Mouse (Mus musculus) kidney, postnatal 4 days (tissue): ENCODE measurements around the gene Myh7b.
A peak's percentile ranks its signal among the peaks of the same experiment; 100 is the strongest.

Source experiments
- DNase-seq, 2 experiments: peaks; one replicate each; pipeline ENCODE4 v3.0.0; 2021; ENCODE audit warnings: mixed read lengths in 2 of 2

The Myh7b gene

GRCm38 (mm10) chr2:155635961-155636360 is 24.9 kb downstream of the Myh7b start:
- DNase-seq: no peak

- DNase-seq: no peak
Measured at GRCm38 (mm10) chr2:155636881-155637280, 25.9 kb downstream of the Myh7b start.

GRCm38 (mm10) chr2:155637411-155637810 is 26.4 kb downstream of the Myh7b start:
- no peak for DNase-seq

GRCm38 (mm10) chr2:155640656-155641055 is 29.6 kb downstream of the Myh7b start:
- no peak for DNase-seq

- DNase-seq: peak; percentile 39 to 62
Measured at GRCm38 (mm10) chr2:155641540-155642472, 30.8 kb downstream of the Myh7b start.

GRCm38 (mm10) chr2:155645746-155646145 is 34.7 kb downstream of the Myh7b start:
- no peak for DNase-seq

- no peak for DNase-seq
Measured at GRCm38 (mm10) chr2:155652618-155653017, 41.6 kb downstream of the Myh7b start.

- DNase-seq: no peak
Measured at GRCm38 (mm10) chr2:155655759-155656372, 44.9 kb downstream of the Myh7b start.

GRCm38 (mm10) chr2:155662390-155662789 is 51.4 kb downstream of the Myh7b start:
- DNase-seq: no peak

- peak; percentile 66 to 68 for DNase-seq
Measured at GRCm38 (mm10) chr2:155663097-155663496, 52.1 kb downstream of the Myh7b start.

GRCm38 (mm10) chr2:155663910-155664460 is 53.0 kb downstream of the Myh7b start:
- DNase-seq: no peak

- no peak for DNase-seq
Measured at GRCm38 (mm10) chr2:155667881-155668280, 56.9 kb downstream of the Myh7b start.

GRCm38 (mm10) chr2:155668461-155668860 is 57.4 kb downstream of the Myh7b start:
- DNase-seq: peak; percentile 51 to 53

- DNase-seq: peak; percentile 20 to 33
Measured at GRCm38 (mm10) chr2:155671236-155671635, 60.2 kb downstream of the Myh7b start.

- DNase-seq: peak; percentile 79 to 80
Measured at GRCm38 (mm10) chr2:155673546-155673945, 62.5 kb downstream of the Myh7b start.

- DNase-seq: no peak
Measured at GRCm38 (mm10) chr2:155675118-155675517, 64.1 kb downstream of the Myh7b start.

- DNase-seq: no peak
Measured at GRCm38 (mm10) chr2:155679586-155680110, 68.6 kb downstream of the Myh7b start.

- DNase-seq: no peak
Measured at GRCm38 (mm10) chr2:155680591-155680990, 69.6 kb downstream of the Myh7b start.

GRCm38 (mm10) chr2:155681194-155681593 is 70.2 kb downstream of the Myh7b start:
- DNase-seq: no peak

- DNase-seq: no peak
Measured at GRCm38 (mm10) chr2:155681874-155682273, 70.9 kb downstream of the Myh7b start.

- DNase-seq: no peak
Measured at GRCm38 (mm10) chr2:155683137-155683536, 72.1 kb downstream of the Myh7b start.

GRCm38 (mm10) chr2:155683821-155684220 is 72.8 kb downstream of the Myh7b start:
- no peak for DNase-seq
